Mouse (Mus musculus): ENCODE measurements at regions not wholly inside any gene's neighbourhood (a gene's known extent, or its start where the extent isn't known, plus 50 kb on each side); places are given as distances from the start of the nearest gene placed in this dataset.

DNA sequence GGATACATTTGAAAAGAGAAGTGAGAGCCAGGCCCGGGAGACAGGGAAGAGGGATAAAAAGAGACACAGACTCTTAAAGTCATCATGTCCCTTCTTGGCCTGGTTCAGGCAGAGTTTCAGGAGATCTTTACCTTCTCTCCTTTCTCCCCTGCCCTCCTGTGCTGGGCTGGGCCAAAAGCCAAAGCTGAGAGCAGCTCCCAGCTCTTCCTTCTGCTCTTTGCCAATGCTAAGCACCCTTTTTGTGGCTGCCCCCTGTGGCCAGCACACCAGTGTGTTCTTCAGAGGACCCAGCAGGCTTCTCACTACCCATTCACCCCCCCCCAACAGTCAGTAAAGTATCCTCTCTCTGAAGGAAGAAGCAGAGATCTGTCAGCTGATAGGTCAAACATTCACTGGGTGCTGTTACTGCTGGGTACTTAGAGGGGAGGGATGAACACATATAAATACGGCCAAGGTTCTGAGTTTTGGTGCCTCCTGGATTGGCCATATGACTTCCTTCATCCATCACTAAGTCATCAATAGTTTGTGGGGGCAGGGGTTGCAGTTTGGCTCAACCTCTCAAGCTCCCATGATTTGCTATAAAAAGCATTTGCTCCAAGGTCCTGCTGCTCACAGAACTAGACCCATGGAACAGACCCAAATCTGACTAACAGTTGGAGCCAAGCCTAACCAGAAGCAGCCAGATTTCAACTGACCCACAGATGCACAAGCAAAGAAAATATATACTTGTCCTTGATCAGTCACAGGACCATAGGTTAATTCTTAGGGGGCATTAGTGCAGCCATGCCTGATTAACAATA is 87.7 kb upstream of the Spdye4c start:
- TF ChIP-seq CTCF (IDR thresholded peaks at IDR 0.05; ENCODE audit: control insufficient read depth, insufficient read depth, insufficient replicate concordance, low read depth, low read length) (no peak), POLR2A (IDR thresholded peaks at IDR 0.05; ENCODE audit: control insufficient read depth, low read depth, low read length) (no peak)
